24 mouse cellular contexts compared by ENCODE assay signal in genomic region chr16:33701872-33702271, GRCm38 (mm10). TPM values are rescaled to one million over a fixed set of nuclear protein-coding genes. Genes with fewer than 3 reads are reported as not detected.
A peak's percentile ranks its signal among the peaks of the same experiment; 100 is the strongest.
DNase-seq lines count a peak whose midpoint lies in the region; ATAC-seq and TF ChIP-seq lines count a peak whose summit lies in the region.
"Had no signal": no experiment of that assay in that cellular context is flagged by ENCODE, and none has a peak within 500 bp of the region (broad histone marks: within the 10 kb centered on the region; RNA-seq: fewer than 3 reads in every experiment).

No protein-coding gene starts in this region.

- 56% methylated on average over 4 of the region's 4 CpGs for WGBS in heart, adult 2 months
- WGBS in limb, embryonic 12.5 days, result 77% methylated on average over 4 of the region's 4 CpGs
- WGBS in limb, embryonic 10.5 days, result 93% methylated on average over 4 of the region's 4 CpGs

- no peak for DNase-seq in frontal cortex, adult 2 months (ENCODE audit: extremely low spot score in 1 of 2, low spot score in 1 of 2)
- no peak for DNase-seq in heart, adult 2 months
- no peak for DNase-seq in heart, postnatal 4 days
- no peak for DNase-seq in limb, embryonic 10.5 days (ENCODE audit: low spot score)
- DNase-seq: adrenal gland, adult 8-10 months; adrenal gland, postnatal 14 days; adrenal gland, postnatal 36 days; B cell, adult 2 months; cerebellum, adult 11 months; cerebellum, adult 18-20 months; cerebellum, adult 8-10 months; cerebellum, postnatal 10 days; forebrain, postnatal 0 days had no signal

- TF ChIP-seq EP300 in heart, adult 2 months (IDR thresholded peaks at IDR 0.05; ENCODE audit: insufficient read depth, low read depth, low read length), result no peak

- H3K4me2 ChIP-seq in limb, embryonic 12.5 days, result no peak overlapping the region
- H3K4me2 ChIP-seq: embryonic facial prominence, embryonic 12.5 days; forebrain, embryonic 13.5 days; forebrain, embryonic 15.5 days had no signal

- no peak overlapping the region for H3K9ac ChIP-seq in heart, adult 2 months (ENCODE audit: low read depth, low read length)
- H3K9ac ChIP-seq in limb, embryonic 12.5 days (replicated peaks), result no peak overlapping the region
- H3K9ac ChIP-seq: embryonic facial prominence, embryonic 12.5 days; forebrain, embryonic 13.5 days; forebrain, embryonic 15.5 days; forebrain, postnatal 0 days had no signal

- no peak overlapping the region for H3K4me3 ChIP-seq in heart, adult 2 months
- no peak overlapping the region for H3K4me3 ChIP-seq in limb, embryonic 12.5 days (replicated peaks)
- no peak overlapping the region for H3K4me3 ChIP-seq in limb, embryonic 10.5 days
- H3K4me3 ChIP-seq: embryonic facial prominence, embryonic 10.5 days; embryonic facial prominence, embryonic 12.5 days; forebrain, embryonic 13.5 days; forebrain, embryonic 15.5 days had no signal

- H3K27ac ChIP-seq in heart, adult 2 months, result peak overlapping the region; percentile 10; the same call in 1 of the 2 replicates
- H3K27ac ChIP-seq in limb, embryonic 12.5 days, result peak overlapping the region; percentile 31; the same call in 1 of the 2 replicates
- H3K27ac ChIP-seq in limb, embryonic 10.5 days, result no peak overlapping the region
- H3K27ac ChIP-seq: embryonic facial prominence, embryonic 10.5 days; embryonic facial prominence, embryonic 12.5 days; forebrain, embryonic 13.5 days; forebrain, embryonic 15.5 days had no signal

- no peak for TF ChIP-seq POLR2A in heart, adult 2 months (IDR thresholded peaks at IDR 0.05; ENCODE audit: insufficient read depth, low read depth, low read length)

- intact Hi-C loops in heart, adult 2 months (cut with DNase I), result no loop called here

- peaks cover 49% of the 10 kb centered on the region for H3K36me3 ChIP-seq in heart, adult 2 months (ENCODE audit: control insufficient read depth, insufficient read depth, low read length)
- H3K36me3 ChIP-seq in limb, embryonic 12.5 days, result no peaks in the 10 kb centered on the region
- peaks cover 5% of the 10 kb centered on the region for H3K36me3 ChIP-seq in limb, embryonic 10.5 days
- H3K36me3 ChIP-seq: embryonic facial prominence, embryonic 12.5 days; forebrain, embryonic 15.5 days had no signal

- no peak for TF ChIP-seq CTCF in heart, adult 2 months (IDR thresholded peaks at IDR 0.05)

- peak; percentile 69 for ATAC-seq in frontal cortex, adult (ENCODE audit: low TSS enrichment)
- no peak for ATAC-seq in limb, embryonic 12.5 days (ENCODE audit: insufficient number of reproducible peaks, insufficient read depth, low FRiP score, low TSS enrichment, low read depth)
- ATAC-seq: activated CD4-positive, CD25-positive, alpha-beta regulatory T cell, adult 4 months; CD4-positive, CD25-positive, alpha-beta regulatory T cell, adult 4 months; forebrain, embryonic 13.5 days; forebrain, embryonic 15.5 days; forebrain, postnatal 0 days; Patski had no signal

- no peaks in the 10 kb centered on the region for H3K27me3 ChIP-seq in heart, adult 2 months (ENCODE audit: control insufficient read depth, insufficient read depth, low read length)
- no peaks in the 10 kb centered on the region for H3K27me3 ChIP-seq in limb, embryonic 12.5 days
- no peaks in the 10 kb centered on the region for H3K27me3 ChIP-seq in limb, embryonic 10.5 days (ENCODE audit: low read depth, poor library complexity, severe bottlenecking)
- H3K27me3 ChIP-seq: CH12.LX; embryonic facial prominence, embryonic 12.5 days; forebrain, embryonic 13.5 days; forebrain, embryonic 15.5 days; Patski had no signal

- peaks cover 7% of the 10 kb centered on the region for H3K79me2 ChIP-seq in heart, adult 2 months (replicated peaks; ENCODE audit: control insufficient read depth, insufficient read depth, low read length)

- H3K4me1 ChIP-seq in heart, adult 2 months (ENCODE audit: control insufficient read depth, insufficient read depth, low read length), result peaks cover 50% of the 10 kb centered on the region
- H3K4me1 ChIP-seq in limb, embryonic 12.5 days (replicated peaks), result peaks cover 47% of the 10 kb centered on the region
- peaks cover 51% of the 10 kb centered on the region for H3K4me1 ChIP-seq in limb, embryonic 10.5 days

- H3K9me3 ChIP-seq in limb, embryonic 12.5 days, result no peaks in the 10 kb centered on the region
- no peaks in the 10 kb centered on the region for H3K9me3 ChIP-seq in limb, embryonic 10.5 days (replicated peaks)
- H3K9me3 ChIP-seq: embryonic facial prominence, embryonic 10.5 days; embryonic facial prominence, embryonic 12.5 days; forebrain, embryonic 13.5 days; forebrain, embryonic 15.5 days; G1E had no signal

RNA-seq across cellular contexts. Expression of gene Heg1, which starts 17.7 kb away (rescaled TPM):
- polyA plus RNA-seq in frontal cortex, adult 2 months (2012; rRNA removed), result 16.0 and 16.1 TPM in 2 replicates
- total RNA-seq in heart, adult 2 months (2021), result 100 to 1,000 TPM; 126 to 148 TPM
- polyA plus RNA-seq in heart, adult 2 months (2012; rRNA removed), result 60.6 and 123 TPM in 2 replicates
- total RNA-seq in heart, postnatal 4 days (2021), result 100 to 1,000 TPM; 226 to 240 TPM
- 13.3 and 14.4 TPM in 2 replicates for polyA plus RNA-seq in limb, embryonic 12.5 days (2016; fragmentation: Nextera tagmentation; extraction: Ambion mirVana)
- polyA plus RNA-seq in limb, embryonic 10.5 days (2016; fragmentation: Nextera tagmentation; extraction: Ambion mirVana), result 11.1 and 11.6 TPM in 2 replicates
